Mouse (Mus musculus) MEL (cell line): Measurements from ENCODE around the gene Zbp1. TPM values are rescaled to one million over a fixed set of nuclear protein-coding genes. Genes with fewer than 3 reads are reported as not detected.

Experiments
- DNase-seq: peaks from one replicate; pipeline ENCODE4 v3.0.0; 2011; ENCODE audit warnings: low read depth, low spot score
- H3K27ac ChIP-seq: 2 replicates; pipeline ENCODE4 v1.5.1; 2012; ENCODE audit warnings: low read depth, mild to moderate bottlenecking, control low read depth, low read length, moderate library complexity; ENCODE audit not compliant: control insufficient read depth
- H3K27me3 ChIP-seq, 2 experiments: fragments of 150-350 bp in 1 of 2; sonication (generic) in 1 of 2; 2 replicates each; pipeline ENCODE4 v1.6.1; 2012; ENCODE audit warnings: low read length in 2 of 2, mild to moderate bottlenecking in 2 of 2, improper control_type of control experiment in 1 of 2, moderate library complexity in 1 of 2; ENCODE audit not compliant: insufficient read depth in 2 of 2, control insufficient read depth in 1 of 2
- H3K36me3 ChIP-seq, 2 experiments: 2 replicates each; pipeline ENCODE4 v1.6.1; 2012 to 2014; ENCODE audit warnings: low read length in 2 of 2, improper control_type of control experiment in 1 of 2, inconsistent platforms in 1 of 2, mild to moderate bottlenecking in 1 of 2; ENCODE audit not compliant: insufficient read depth in 2 of 2, control insufficient read depth in 1 of 2
- H3K4me1 ChIP-seq, 2 experiments: fragments of 150-350 bp in 1 of 2; sonication (generic) in 1 of 2; 2 replicates each; pipeline ENCODE4 v1.6.1; 2012; ENCODE audit warnings: low read length in 2 of 2, improper control_type of control experiment in 1 of 2, mild to moderate bottlenecking in 1 of 2; ENCODE audit not compliant: insufficient read depth in 2 of 2, control insufficient read depth in 1 of 2
- H3K4me3 ChIP-seq, 2 experiments: fragments of 150-350 bp in 1 of 2; sonication (generic) in 1 of 2; 2 replicates each; pipeline ENCODE4 v1.5.1; 2012; ENCODE audit warnings: low read depth in 2 of 2, low read length in 2 of 2, mild to moderate bottlenecking in 2 of 2, moderate library complexity in 2 of 2, control low read depth in 1 of 2, improper control_type of control experiment in 1 of 2; ENCODE audit not compliant: control insufficient read depth in 1 of 2, insufficient read depth in 1 of 2
- H3K79me2 ChIP-seq: 2 replicates; pipeline ENCODE4 v1.6.1; 2012; ENCODE audit warnings: mild to moderate bottlenecking, low read length, moderate library complexity; ENCODE audit not compliant: control insufficient read depth, poor library complexity, insufficient read depth
- H3K9ac ChIP-seq: 2 replicates; pipeline ENCODE4 v1.6.1; 2012; ENCODE audit warnings: low read depth, mild to moderate bottlenecking, control low read depth, low read length, moderate library complexity; ENCODE audit not compliant: control insufficient read depth, poor library complexity, severe bottlenecking
- H3K9me3 ChIP-seq: fragments of 150-350 bp; sonication (generic); replicated peaks from 2 replicates; pipeline ENCODE4 v1.6.1; 2012; ENCODE audit warnings: mild to moderate bottlenecking, low read length, improper control_type of control experiment, moderate library complexity; ENCODE audit not compliant: insufficient read depth
- CHD1 ChIP-seq: IDR thresholded peaks from 2 replicates; pipeline ENCODE4 v1.6.1; 2012; ENCODE audit warnings: low read depth, mild to moderate bottlenecking, inconsistent platforms, low read length, improper control_type of control experiment
- CTCF ChIP-seq, 3 experiments: IDR thresholded peaks in 2 of 3; conservative IDR thresholded peaks in 1 of 3; 2 replicates each; pipeline ENCODE4 v1.5.1; 2011 to 2012; ENCODE audit warnings: low read length in 3 of 3, low read depth in 2 of 3, mild to moderate bottlenecking in 2 of 3, improper control_type of control experiment in 1 of 3, inconsistent platforms in 1 of 3, mixed read lengths in 1 of 3, moderate library complexity in 1 of 3; ENCODE audit not compliant: control insufficient read depth in 1 of 3, insufficient read depth in 1 of 3, poor library complexity in 1 of 3, severe bottlenecking in 1 of 3
- E2F4 ChIP-seq: IDR thresholded peaks from 2 replicates; pipeline ENCODE4 v1.6.1; 2011; ENCODE audit warnings: low read depth, low read length, improper control_type of control experiment, borderline replicate concordance
- ETS1 ChIP-seq: IDR thresholded peaks from 2 replicates; pipeline ENCODE4 v1.6.1; 2012; ENCODE audit warnings: low read depth, mild to moderate bottlenecking, inconsistent platforms, low read length, improper control_type of control experiment, moderate library complexity
- MAX ChIP-seq: IDR thresholded peaks from 2 replicates; pipeline ENCODE4 v1.6.1; 2011; ENCODE audit warnings: low read length, improper control_type of control experiment
- MXI1 ChIP-seq: IDR thresholded peaks from 2 replicates; pipeline ENCODE4 v1.6.1; 2011; ENCODE audit warnings: mild to moderate bottlenecking, low read depth, low read length, improper control_type of control experiment
- MYB ChIP-seq: IDR thresholded peaks from 2 replicates; pipeline ENCODE4 v1.6.1; 2011; ENCODE audit warnings: mild to moderate bottlenecking, low read depth, low read length, improper control_type of control experiment
- MYC ChIP-seq: IDR thresholded peaks from 2 replicates; pipeline ENCODE4 v1.6.1; 2011; ENCODE audit warnings: low read depth, mild to moderate bottlenecking, low read length, improper control_type of control experiment, moderate library complexity
- NELFE ChIP-seq: IDR thresholded peaks from 2 replicates; pipeline ENCODE4 v1.6.1; 2011; ENCODE audit warnings: low read depth, low read length, improper control_type of control experiment
- POLR2A ChIP-seq, 2 experiments: IDR thresholded peaks; 2 replicates each; pipeline ENCODE4 v1.6.1; 2011 to 2012; ENCODE audit warnings: low read length in 2 of 2, mild to moderate bottlenecking in 2 of 2, control low read depth in 1 of 2, improper control_type of control experiment in 1 of 2, low read depth in 1 of 2, moderate library complexity in 1 of 2; ENCODE audit not compliant: control insufficient read depth in 1 of 2, insufficient read depth in 1 of 2, poor library complexity in 1 of 2
- POLR2AphosphoS2 ChIP-seq: IDR thresholded peaks from 2 replicates; pipeline ENCODE4 v1.6.1; 2011; ENCODE audit warnings: low read length, improper control_type of control experiment
- RAD21 ChIP-seq: IDR thresholded peaks from 2 replicates; pipeline ENCODE4 v1.6.1; 2011; ENCODE audit warnings: mild to moderate bottlenecking, low read depth, low read length, improper control_type of control experiment
- RCOR1 ChIP-seq: IDR thresholded peaks from 2 replicates; pipeline ENCODE4 v1.6.1; 2012; ENCODE audit warnings: low read depth, mild to moderate bottlenecking, inconsistent platforms, low read length, improper control_type of control experiment
- SIN3A ChIP-seq: IDR thresholded peaks from 2 replicates; pipeline ENCODE4 v1.6.1; 2012; ENCODE audit warnings: low read length, improper control_type of control experiment, inconsistent platforms
- SMC3 ChIP-seq: IDR thresholded peaks from 2 replicates; pipeline ENCODE4 v1.6.1; 2011; ENCODE audit warnings: low read depth, low read length, improper control_type of control experiment
- USF1 ChIP-seq: IDR thresholded peaks from 2 replicates; pipeline ENCODE4 v1.6.1; 2014; ENCODE audit warnings: low read depth, mild to moderate bottlenecking, inconsistent platforms, low read length, improper control_type of control experiment, moderate library complexity
- USF2 ChIP-seq, 2 experiments: IDR thresholded peaks; 2 replicates each; pipeline ENCODE4 v1.6.1; 2011 to 2012; ENCODE audit warnings: improper control_type of control experiment in 2 of 2, low read length in 2 of 2, borderline replicate concordance in 1 of 2, inconsistent platforms in 1 of 2, low read depth in 1 of 2, mild to moderate bottlenecking in 1 of 2; ENCODE audit not compliant: insufficient read depth in 1 of 2
- ZC3H11A ChIP-seq: IDR thresholded peaks from 2 replicates; pipeline ENCODE4 v1.6.1; 2012; ENCODE audit warnings: low read depth, mild to moderate bottlenecking, inconsistent platforms, low read length, improper control_type of control experiment
- ZKSCAN1 ChIP-seq: IDR thresholded peaks from 2 replicates; pipeline ENCODE4 v1.6.1; 2012; ENCODE audit warnings: low read depth, mild to moderate bottlenecking, inconsistent platforms, low read length, improper control_type of control experiment, moderate library complexity
- ZNF384 ChIP-seq: IDR thresholded peaks from 2 replicates; pipeline ENCODE4 v1.6.1; 2012; ENCODE audit warnings: low read depth, mild to moderate bottlenecking, inconsistent platforms, low read length, improper control_type of control experiment
- polyA plus RNA-seq, 2 experiments: library from polyadenylated mRNA; stranded (reverse) in 1 of 2; unstranded in 1 of 2; fragments of >175 nt in 1 of 2; fragments of >200 nt in 1 of 2; gene quantifications; 2 replicates each; pipeline versions ENCODE4 v1.2.1 to v1.2.4; 2012; ENCODE audit warnings: low replicate concordance in 2 of 2, low read depth in 1 of 2; ENCODE audit not compliant: insufficient read length in 2 of 2, insufficient read depth in 1 of 2, missing spikeins in 1 of 2
- total RNA-seq: library from RNA; depleted of rRNA; stranded (reverse); fragments of 300-350 nt; gene quantifications from 2 replicates; pipeline ENCODE4 v1.2.3, GENCODE M21; 2012

Gene Zbp1
- total and polyA plus RNA-seq, 3 experiments = not detected

DNA sequence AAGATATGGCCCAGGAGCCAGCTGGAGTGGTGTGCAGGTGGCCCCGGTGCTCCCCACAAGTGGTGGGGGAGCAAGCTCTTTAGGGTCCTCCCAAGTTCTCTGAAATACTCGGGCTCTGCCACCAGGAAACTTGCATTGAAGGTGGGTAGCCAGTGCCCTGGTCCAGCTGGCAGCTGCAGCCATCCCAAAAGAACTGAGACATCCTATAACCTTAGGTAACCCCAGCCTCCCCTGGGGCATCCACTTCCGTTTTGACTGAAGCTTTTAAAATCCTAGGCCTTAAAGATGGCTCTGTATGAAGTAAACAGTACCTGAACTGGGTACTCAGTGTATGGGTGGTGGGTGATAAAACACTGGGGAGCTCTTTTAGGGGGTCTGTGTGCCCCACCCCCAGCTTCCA is 4.8 kb upstream of the Zbp1 start:
- DNase-seq = no peak
- no peaks in the 10 kb centered on the region for H3K36me3 ChIP-seq
- no peaks in the 10 kb centered on the region for H3K9me3 ChIP-seq
- no peaks in the 10 kb centered on the region for H3K27me3 ChIP-seq
- no peaks in the 10 kb centered on the region for H3K4me1 ChIP-seq
- no peaks in the 10 kb centered on the region for H3K79me2 ChIP-seq
- no peak overlapping the region for H3K9ac ChIP-seq
- no peak overlapping the region for H3K4me3 ChIP-seq
- H3K27ac ChIP-seq = no peak overlapping the region
- TF ChIP-seq ETS1 (no peak), ZKSCAN1 (no peak), NELFE (no peak), MYB (no peak), SMC3 (no peak), ZNF384 (no peak), MYC (no peak), RAD21 (no peak)

DNA sequence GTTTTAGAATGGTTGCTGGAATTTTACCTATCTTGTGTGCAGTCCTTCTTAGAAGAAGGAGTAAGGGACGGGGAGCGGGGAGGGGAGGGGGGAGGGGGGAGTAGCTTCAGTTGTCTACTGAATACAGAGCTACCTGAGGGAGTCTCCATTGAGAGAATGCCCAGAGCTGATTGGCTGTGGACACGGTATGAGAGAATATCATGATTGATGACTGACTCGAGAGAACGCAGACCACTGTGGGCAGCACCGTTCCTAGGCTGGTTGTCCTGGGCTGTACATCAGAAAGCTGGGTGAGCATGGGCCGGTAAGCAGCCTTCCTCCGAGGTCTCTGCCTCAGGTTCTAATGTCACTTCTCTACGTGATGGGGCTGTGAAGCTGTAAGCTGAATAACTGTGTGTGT is 2.0 kb upstream of the Zbp1 start:
- H3K4me1 ChIP-seq = no peaks in the 10 kb centered on the region
- no peak for DNase-seq
- no peak overlapping the region for H3K4me3 ChIP-seq
- TF ChIP-seq USF2 (IDR thresholded peaks at IDR 0.05; ENCODE audit: borderline replicate concordance in 1 of 2, insufficient read depth in 1 of 2, low read depth in 1 of 2, low read length in 2 of 2) (no peak), RAD21 (no peak), E2F4 (no peak), RCOR1 (no peak), SIN3A (no peak), MXI1 (no peak), CTCF (IDR thresholded peaks at IDR 0.05 in 2 of 3, conservative IDR thresholded peaks at IDR 0.05 in 1 of 3; ENCODE audit: control insufficient read depth in 1 of 3, insufficient read depth in 1 of 3, low read depth in 2 of 3, low read length in 3 of 3, poor library complexity in 1 of 3, severe bottlenecking in 1 of 3) (no peak), USF1 (no peak), ZC3H11A (no peak), POLR2A (IDR thresholded peaks at IDR 0.05; ENCODE audit: control insufficient read depth in 1 of 2, insufficient read depth in 1 of 2, low read depth in 1 of 2, low read length in 2 of 2, poor library complexity in 1 of 2) (no peak), MAX (no peak), ZKSCAN1 (no peak), ZNF384 (no peak), POLR2AphosphoS2 (no peak), CHD1 (no peak)
- H3K36me3 ChIP-seq = no peaks in the 10 kb centered on the region
- no peaks in the 10 kb centered on the region for H3K27me3 ChIP-seq
- H3K9ac ChIP-seq = no peak overlapping the region
- H3K79me2 ChIP-seq = no peaks in the 10 kb centered on the region
- no peak overlapping the region for H3K27ac ChIP-seq
- H3K9me3 ChIP-seq = no peaks in the 10 kb centered on the region
